Mouse (Mus musculus) c-Kit-positive CD71-negative TER-119-negative erythroid progenitor cells, embryonic 14.5 days (primary cell): ENCODE data around the gene Trpm8.

Source experiments
- DNase-seq: peaks from one replicate; pipeline ENCODE4 v3.0.0-alpha.2; 2013; ENCODE audit warnings: low read depth

The Trpm8 gene

DNA sequence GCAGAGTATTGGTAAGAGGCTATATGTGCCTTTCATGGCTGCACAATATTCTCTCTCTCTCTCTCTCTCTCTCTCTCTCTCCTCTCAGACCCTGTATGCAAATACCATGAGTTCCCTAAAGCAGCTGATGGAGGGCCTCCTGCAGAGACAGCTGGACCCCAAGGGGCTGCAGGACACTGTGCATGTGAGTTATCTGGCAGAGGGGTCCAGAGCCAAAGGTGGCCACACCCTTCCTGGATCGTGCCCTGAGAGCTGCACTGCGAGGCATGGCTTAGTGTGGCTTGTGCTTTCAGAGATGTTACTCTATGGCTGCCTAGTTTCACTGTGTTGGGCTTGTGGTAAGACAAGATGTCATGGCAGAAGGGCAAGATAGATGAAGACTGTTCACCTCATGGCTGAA is 29.8 kb upstream of the Trpm8 start:
- no peak for DNase-seq

DNA sequence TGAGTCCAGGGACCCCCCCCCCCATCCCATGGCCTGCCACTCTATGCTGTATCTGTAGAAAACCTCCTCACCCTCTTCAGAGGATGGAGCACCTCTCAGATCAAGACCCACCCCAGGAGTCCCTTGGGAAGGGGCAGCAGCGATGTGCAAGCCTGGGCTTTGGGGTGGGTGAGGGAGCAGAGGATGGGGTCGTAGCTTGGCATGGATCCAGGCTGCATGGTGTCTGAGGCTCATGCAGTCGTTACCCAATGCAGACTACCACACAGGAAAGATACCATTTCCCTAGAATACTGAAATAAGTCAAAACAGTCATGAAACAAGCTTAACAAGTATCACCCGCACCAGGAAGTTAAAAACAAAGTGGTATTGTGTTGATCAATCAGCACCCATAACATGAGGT is 28.8 kb upstream of the Trpm8 start:
- DNase-seq: no peak

DNA sequence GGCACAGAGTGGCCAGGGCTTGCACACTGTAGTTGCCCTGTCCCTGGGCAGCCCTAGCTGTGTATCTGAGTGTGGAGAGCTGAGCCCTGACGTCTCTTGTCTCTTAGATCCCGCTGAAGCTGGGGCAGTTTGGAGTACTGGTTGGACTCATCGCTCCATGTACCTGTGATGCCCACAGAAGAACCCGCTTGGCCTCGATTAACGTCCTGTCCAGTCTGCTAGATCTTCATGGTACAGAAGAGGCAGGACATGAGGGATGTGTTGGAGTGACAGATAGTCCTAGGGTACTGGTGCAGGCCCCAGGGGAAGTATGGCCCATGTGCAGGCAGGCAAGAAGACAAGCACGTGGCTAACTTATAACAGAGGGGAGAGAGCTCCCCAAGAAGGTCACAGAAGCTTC is 27.9 kb upstream of the Trpm8 start:
- no peak for DNase-seq

DNA sequence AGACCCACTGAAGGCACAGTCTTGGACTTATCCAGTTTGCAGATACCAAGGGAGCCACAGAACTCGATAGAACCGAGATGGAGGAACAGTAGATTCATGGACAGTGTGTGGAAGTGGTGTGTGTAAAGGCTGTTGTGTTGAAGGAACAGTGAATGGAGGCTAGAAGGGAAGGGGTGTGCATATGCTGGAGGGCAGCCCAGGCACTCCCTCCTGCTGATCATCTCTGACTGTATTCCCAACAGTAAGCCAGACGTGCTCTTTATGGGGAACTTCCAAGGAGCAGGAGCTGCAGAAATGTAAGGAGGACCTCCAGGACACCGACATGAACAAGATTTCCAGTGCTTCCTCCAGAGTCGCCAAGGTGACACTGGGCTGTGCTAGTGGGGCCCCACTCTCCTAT is 27.4 kb upstream of the Trpm8 start:
- no peak for DNase-seq

DNA sequence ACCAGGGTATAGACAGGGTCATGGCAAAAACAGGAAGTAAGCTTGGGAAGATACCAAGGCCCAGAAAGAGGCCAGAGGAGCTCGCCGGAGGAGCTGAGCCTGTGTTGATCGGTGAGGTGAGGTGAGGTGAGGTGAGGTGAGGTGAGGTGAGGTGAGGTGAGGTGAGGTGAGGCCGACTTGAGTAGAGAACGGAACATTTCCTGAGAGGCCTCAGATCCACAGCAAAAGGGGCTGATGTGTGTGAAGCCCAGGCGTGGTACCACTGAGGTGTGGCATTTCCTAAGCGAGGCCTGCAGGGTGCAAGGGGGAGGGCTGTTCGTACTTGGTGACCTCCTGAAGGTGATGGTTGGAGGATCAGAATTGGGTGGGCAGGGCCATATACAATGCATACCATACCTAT is 24.4 kb upstream of the Trpm8 start:
- DNase-seq: no peak

DNA sequence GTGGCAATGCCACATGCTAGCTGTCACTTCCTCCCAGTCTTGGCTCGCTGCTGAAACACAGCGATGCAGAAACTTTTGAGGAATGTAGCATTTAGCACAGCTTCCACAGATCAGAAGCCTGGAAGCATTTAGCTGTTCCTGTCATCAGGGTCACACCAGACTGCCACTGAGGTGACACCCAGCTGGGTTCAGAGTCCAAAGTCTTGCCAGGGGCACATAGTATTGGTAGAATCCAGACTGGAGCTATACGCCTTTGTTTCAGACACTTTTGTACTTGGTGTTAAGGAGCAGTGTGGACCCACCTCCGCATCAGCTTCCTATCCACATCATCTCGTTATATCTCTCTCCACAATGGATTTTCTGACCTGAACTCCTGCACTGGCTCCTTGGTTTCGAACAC is 23.9 kb upstream of the Trpm8 start:
- DNase-seq: no peak

DNA sequence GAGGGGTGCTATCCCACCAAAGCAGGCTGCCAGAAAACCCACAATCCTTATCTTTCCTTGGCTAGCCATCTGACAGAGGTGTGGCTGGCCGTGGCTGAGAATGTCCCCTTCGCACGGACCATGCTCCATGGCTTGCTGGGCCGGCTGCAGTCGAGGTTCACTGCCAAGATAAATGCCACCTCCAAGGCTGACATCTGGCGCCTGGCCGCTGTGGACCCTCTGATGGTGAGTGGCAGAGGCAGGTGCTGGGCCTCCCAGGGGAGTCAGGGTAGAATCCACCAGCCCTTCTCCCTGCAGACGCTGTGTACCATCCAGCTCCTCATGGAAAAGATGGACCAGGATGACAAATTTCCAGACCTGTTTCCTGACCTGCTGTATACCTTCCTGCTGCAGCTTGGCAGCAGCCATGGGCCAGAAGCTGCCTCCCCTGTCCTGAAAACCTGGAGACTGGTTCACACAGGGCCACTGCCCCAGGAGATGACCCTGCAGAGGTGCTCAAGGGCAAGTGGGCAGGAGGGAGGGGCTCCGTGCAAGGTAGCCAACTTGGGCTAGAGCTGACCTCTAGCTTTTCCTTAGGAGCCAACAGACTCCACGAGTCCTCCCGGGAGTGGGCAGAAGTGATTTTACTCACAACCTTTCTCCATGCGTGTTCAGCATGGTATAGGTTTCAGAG is 22.5 kb upstream of the Trpm8 start:
- DNase-seq: no peak

DNA sequence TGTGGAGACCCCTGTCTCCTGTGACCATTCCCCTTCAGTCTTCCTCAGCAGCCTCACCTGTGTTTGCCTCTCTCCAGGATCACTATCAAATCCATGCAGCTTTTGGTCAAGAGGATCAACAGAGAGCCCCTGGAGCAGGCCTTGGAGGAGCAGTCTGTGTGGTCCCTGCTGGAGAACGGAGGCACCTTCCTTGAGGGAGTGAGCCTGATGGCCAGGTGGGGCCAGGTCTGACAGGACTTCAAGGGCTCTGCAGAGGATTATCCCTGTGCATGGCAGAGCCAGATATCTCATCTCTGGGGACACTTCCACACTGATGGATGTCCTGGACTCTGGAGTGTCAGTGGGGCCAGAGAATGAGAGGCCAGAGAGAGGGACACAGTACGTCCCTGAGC is 22.0 kb upstream of the Trpm8 start:
- DNase-seq: no peak

DNA sequence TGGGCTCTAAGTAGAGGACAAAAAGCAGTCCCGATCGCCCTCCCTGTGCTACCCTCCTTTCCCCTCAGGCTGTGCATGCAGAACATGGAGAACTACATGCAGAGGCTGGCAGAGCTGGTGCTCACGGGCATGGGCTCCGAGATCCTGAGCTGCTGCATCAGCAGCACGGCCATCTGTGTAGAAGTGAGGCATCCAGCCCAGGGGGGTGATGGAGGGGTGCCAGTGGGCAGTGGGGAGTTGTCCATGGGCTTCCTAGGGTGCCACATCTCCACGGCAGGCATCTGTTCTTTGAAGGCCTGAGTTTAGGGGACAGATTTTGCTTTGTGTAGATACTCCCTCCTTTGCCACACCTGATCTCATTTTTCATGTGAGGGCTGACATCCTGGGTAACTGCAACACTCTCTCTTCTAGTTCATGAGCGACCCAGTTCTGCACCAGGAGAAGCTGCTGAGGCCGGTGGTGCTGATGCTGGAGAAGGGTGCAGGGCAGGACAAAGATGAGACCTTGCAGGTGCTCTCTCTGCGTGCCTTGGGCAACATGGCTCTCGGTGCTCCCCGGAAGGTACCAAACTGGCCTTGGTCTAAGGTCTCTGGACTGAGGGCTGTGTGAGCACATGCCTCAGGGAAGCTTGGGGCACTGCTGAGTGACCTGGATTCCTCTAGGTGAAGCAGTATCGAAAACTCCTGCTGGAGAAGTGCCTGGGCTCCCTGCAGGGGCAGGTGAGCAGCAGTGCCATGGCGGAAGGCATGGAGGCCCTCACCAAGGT is 21.3 kb upstream of the Trpm8 start:
- no peak for DNase-seq

DNA sequence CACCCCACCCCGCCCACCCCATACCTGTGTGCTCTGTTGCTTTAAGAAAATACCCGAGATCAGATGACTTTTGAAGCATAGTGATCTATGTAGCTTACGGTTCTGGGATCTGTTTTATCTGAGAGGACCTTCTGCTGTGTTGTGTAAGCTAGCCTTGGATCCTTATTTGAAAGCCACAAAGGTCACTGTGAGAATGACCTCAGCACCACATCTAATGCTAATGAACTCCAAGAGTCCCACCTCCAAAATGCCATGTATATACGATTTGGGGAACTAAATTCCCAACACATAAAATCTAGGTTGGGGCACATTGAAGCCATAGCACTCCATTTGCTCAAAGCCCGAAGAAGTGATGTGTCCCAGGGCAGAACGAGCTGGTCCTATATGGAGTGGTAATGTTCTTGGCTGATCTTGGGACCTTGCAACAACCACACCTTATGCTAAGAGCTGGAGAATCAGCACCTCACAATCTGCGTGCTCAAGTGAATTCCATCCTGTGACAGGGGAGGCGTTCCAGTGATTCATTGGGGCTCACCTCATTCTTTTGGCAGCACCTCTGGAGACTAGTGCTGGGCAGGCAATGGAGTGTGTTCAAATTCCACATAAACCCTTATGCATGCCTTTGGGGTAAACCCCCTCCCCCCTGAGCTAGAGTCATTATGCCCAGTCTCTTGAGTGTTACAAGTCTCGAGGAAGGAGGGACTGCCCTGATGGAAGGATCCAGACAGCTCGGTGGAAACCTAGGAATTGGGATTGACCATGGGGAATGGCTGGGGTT is 20.4 kb upstream of the Trpm8 start:
- DNase-seq: no peak

DNA sequence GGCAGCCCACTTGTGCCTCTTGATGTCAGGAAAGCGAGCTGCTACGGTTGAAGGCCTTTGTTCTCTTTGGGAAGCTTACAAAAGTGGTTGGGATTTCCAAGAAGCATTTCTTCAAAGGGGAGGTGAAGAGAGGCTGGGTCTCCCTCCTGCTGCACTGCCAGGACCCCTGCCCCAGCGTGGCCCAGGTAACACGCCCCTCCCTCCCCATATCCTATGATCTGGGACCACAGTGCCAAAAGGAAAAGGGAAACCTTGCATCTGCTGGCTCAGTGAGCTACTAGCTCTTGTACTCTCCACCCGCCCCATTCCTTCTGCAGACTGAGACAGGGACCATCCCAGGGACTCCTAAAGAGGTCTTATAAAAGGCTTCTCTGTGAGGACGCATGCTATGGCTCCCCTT is 19.8 kb upstream of the Trpm8 start:
- no peak for DNase-seq

DNA sequence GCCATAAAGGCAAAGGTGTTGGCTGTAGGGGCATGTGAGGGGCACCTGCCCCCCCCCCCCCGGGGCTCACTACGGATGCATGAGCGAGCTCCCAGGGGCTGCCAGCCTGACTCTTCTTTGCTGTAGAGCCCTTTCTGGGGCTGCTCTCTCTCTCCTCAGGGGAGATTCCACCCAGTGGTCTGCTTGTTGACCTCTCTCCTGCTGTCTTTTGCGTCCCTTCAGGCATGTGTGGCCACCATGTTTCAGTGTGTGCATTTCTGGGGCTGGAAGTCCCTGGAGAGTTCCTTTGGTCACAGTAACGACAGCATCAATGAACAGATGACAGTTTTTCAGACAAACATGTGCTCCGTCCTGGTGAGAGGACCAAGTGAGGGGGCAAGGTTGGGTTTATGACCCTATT is 19.1 kb upstream of the Trpm8 start:
- DNase-seq: no peak

DNA sequence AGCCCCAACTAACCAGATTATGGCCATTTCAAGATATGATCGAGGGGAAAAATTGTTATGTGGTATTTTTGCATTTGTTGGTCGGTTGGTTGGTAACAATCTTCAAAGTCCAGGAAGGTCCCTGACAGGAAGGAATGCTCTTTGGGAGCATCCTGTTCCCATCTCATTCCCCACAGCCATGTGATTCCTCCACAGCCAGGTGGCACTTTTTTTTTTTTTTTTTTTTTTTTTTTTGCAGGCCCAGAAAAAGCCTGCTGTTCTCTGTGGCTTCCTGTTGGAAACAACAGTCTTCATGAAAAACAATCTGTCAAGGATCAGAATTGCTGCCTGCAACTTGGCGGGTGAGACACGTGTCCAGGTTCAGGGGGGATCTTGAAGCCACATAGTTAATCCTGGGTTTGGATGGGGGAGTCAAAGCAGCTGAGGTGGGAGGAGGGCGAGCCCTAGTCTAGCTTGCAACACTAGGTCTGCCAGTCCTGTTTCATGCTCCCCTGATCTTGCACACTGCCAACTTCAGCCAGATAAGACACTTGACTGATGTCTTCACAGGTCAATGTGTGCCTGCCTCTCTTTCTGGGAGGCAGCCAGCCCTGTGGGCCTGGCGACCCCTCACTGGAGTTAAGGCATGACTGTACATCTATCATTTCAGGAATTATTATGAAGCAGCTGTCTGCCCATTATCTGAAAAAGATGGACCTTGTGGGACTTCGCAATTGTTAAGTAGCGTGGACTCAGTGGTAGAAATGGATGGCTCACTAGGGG is 18.4 kb upstream of the Trpm8 start:
- DNase-seq: no peak

DNA sequence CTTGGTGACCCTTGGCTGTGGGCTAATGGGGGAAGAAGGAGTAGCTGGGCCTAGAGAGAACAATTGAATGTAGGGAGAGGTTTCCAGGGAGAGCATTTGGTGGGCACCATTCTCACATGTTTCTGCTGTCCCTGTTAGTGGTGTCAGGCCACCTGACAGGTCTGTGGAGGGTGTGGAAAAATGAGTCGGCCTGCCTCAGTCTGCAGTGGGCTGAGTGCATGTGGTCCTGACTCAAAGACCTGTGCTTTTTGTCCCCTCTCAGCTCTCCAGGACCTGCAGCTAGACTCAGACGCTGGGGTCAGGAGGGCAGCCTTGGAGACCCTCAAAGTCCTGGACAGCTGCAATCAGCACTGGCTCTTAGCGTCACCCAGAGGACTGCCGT is 17.8 kb upstream of the Trpm8 start:
- DNase-seq: no peak

DNA sequence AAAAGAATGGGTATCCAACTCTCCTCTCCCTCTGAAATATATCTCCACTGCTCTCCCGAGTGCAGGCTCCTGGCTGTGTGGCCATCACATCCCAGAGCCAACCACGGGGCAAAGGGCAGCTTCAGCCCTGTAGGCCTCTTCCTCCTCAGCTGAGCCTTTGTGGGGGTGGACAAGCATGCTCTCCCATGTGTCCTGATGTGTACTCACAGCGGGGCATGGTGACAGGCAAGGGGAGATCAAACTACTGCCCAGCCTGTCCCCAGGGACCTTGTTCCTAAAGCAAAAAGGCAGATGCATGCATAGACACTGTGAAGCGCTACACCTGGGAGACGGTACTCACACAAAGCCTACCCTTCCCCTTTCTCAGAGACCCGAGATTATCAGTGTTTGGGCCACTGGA is 17.3 kb upstream of the Trpm8 start:
- DNase-seq: no peak

DNA sequence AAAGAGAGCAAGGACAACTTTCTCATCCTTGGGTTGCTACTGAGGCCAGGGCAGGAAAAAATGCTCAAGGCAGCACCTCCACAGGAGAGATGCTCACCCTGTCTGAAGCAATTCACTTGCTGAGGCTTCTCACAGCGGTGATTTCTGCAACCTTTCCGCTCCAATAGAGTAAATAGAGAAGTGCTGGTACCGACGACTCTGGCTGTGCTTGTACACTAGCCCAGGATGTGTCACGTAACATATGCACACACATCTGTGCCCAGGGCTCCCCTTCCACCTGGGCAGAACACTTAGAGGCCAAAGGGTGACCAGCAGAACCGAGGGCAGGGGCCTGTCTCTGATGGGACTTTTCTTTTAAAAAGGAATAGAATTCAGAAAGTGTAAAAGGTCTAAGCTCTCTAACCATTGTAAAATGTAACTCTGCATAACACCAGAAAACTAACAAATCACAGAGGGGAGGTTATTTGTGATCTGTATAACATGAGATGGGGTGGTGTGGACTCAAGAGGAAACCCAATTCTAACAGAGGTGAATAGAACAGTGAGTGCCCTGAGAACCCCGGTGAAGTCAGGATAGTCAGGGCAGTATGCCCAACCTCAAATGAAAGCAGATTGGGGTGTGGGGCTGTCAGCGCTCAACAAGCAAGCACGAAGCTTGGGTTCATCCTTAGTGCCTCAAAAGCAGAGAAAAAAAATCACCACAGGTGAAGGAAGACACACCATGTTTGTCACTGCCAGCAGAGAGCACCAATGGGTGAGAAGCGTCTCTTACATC is 16.7 kb upstream of the Trpm8 start:
- DNase-seq: no peak

DNA sequence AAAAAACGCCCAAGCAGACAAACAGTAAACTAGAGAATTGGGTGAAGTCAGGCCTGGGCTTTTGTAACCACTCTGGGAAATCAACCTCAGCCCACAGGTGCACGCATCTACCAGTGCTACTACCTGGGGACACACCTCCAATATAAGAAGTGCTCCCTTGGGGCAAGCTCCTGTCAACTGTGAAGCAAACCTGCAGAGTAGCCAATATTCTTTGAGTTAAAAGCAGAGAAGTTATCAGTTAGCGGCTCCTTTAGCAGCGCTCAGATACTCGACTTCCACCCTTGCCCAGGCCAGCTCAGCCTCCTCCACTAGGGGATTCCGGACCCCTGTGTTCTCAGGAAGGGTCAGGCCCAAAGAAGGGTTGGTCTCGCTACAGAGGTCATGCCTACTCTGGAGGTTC is 15.8 kb upstream of the Trpm8 start:
- DNase-seq: no peak

DNA sequence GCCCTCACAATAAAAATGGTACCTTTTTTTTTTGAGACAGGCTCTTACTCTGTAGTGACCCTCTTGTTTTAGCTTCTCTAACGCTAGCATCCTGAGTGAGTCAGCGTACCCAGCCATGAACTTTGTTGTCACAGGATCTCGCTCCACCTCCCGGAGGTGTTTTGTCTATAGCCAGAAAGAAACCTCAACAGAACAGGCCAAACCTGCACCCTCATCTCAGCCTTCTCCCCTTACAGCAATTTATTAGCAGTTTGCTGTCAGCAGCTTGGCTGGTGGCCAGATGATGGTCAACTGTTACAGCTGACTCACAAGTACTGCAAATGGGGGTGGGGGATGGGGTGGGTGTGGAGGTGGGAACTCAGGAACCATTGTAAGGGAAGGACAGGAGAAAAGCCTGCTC is 15.2 kb upstream of the Trpm8 start:
- no peak for DNase-seq

DNA sequence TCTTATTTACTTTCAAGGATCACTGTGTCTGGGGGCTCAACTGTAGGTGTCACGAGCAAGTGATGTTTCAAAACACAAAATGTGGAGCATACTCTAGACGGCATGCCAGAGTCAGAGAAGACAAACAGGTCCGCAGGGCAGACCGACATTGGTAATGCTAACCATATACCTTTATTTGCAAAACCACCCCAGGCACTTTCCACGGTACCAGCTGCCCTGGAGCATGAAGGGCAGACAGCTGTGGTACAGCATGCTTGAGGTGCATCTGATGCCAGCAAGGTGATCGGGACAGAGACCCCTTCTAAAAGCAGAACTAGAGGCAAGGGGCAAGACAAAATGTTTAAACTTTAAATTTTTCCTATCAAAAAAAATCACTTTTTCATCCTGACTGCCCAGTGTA is 14.5 kb upstream of the Trpm8 start:
- DNase-seq: no peak

DNA sequence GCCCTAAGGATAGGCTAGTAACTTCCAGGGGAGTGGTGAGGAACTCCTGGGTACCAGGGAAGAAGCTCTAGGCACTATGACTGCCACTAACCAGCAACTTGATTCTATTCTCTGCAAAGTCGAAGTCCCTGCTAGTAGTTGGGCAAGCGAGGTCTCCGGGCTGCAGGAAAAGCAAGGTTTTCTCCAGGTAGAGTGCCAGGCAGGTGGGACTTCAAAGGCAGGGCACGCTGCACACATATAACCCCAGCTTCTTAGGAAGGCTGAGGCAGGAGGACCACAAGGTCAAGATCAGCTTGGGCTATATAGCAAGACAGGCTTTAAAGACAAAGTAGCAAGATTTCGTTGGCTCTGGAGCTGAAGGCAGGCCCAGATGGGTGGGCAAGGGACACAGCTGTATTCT is 13.7 kb upstream of the Trpm8 start:
- no peak for DNase-seq

DNA sequence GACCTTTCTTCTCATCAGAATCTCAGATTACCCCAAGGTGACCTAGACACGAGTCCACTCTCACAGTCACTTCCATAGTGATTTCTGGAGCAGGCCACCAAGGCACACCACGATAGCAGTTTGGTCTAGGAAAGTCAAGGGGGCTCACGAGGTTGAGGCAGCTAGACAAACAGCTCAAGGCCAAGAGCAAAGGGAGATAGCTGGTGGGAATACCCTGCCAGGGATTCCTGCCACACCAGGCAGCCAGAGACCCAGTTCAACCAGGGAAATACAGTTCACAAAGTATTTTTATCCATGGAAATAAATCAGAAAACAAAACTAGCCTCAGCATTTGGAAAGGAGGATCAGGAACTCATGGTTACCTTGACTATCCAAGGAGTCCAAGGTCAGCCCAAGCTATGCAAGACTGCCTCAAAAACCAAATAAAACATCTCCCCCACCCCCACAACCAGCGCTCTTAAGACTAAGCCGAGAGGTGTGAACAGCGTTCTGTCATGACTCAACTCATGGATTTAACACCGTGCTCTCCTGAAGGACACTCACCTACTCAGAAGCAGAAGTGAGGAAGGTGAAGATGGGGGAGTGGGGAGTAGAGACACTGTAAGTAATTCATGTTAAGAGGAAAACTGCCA is 13.1 kb upstream of the Trpm8 start:
- DNase-seq: no peak
